Mouse (Mus musculus) kidney, postnatal 25 days (tissue): ENCODE measurements around the gene S100a2.

Source experiments
- DNase-seq, 2 experiments: peaks; one replicate each; pipeline ENCODE4 v3.0.0; 2021; ENCODE audit warnings: mixed read lengths in 2 of 2

The S100a2 gene

DNA sequence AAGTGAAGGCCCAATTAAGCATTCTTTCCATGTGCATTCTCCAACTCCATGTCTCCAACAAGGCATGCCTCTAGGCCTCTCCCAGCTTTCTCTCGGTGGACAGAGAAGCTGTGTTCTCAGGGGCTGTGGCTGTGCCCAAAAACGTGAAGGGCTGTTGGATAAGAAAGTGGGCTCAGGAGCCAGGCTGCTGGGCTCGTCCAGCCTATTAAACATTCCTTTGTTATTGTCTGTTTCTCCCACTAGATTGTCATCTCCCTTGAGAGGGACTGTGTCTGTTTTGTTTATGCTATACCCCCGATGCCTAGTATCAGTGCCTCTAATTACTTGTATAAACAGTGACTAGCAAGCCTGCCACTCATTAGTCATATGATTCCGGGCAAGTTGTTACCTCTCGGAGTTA lies 7.7 kb downstream of the S100a2 start:
- DNase-seq = no peak

DNA sequence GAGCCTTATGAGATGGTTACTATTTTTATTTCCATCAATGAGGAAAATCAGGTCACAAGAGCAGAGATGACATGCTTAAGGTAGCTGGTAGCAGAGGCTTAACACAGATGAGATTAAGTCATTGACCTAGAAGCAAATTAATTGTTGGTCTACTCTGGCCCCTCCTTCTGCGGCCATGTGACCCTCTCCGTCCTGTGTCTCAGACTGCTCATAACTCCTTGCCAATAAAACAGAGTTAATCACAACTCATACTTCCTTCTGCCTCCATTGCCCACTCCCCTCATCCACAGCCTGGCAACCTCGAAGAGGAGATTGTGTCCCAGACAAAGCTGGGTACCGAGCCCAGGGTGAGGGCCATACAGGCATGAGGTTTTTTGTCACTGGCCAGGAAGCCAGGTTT lies 8.2 kb downstream of the S100a2 start:
- no peak for DNase-seq

DNA sequence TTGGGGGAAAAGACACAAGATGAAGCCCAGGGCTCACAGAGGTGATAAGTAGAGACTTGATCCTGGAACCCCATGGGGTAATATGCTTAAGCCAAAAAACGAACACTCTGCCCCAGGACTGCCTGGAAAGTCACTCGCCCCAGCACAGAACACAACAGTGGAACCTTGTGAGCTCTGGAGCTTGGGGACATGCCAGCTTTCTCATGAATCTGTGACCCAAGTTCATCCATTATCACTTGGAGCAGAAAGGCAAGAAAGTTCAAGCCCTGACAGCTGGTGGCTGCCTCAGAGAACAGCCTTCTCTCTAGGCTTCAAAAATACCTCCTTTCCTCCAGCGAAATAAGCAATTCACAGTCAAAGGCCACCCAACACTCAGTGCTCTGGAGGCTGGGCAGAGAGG lies 9.4 kb downstream of the S100a2 start:
- peak; percentile 57 to 61 for DNase-seq

DNA sequence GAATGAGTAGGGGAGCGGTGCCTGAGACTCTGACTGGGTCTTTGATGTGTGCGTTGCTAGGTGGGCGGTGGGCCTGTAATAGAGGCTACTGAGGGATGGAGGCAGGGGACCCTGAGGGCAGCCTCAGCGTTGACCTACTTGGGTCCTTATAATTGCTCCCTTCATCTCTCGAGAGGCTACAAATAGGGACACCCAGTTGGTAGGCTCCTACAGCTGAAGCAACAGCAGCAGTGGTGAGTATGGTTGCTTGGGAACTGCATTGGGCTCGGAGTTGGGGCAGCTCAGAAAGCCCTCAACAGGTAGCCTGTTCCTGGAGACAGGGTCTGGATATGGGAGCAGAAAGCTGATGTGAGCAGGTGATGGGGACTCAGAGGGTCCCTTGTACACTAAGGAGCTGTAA lies 10.0 kb downstream of the S100a2 start:
- no peak for DNase-seq

DNA sequence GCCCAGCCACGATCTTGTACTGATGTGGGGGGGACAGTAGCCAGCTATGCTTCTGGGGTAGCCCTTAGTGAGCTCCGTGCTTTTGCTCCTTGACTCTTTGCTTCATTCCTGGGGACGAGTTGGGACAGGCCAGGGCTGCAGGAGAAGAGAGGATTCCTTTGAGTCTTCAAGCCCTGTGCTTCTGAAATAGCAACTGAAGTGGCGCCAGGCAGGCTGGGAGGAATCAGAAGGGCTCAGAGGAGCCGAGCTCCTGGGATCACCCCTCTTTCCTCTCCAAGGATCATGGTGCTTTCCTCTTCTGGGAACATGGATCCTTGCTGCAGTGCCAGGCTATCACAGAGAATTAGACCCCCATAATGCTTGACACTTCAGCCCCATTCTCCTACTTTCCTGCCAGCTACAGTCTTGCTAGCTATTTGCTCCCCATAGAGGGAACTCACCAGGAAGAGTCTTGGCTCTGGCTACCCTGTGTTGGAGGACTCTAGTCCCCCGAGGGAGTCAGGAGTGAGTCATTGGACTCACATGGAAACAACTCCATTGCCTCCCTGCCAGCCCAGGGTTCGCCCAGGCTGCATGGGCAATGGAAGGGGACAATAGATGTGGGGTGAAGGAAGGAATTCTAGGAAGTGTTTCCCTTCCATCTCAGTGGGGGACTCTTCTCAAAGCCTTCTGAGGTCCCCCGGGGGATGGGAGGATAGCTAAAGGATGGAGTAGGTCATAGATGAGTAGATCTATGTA lies 10.6 kb downstream of the S100a2 start:
- no peak for DNase-seq

DNA sequence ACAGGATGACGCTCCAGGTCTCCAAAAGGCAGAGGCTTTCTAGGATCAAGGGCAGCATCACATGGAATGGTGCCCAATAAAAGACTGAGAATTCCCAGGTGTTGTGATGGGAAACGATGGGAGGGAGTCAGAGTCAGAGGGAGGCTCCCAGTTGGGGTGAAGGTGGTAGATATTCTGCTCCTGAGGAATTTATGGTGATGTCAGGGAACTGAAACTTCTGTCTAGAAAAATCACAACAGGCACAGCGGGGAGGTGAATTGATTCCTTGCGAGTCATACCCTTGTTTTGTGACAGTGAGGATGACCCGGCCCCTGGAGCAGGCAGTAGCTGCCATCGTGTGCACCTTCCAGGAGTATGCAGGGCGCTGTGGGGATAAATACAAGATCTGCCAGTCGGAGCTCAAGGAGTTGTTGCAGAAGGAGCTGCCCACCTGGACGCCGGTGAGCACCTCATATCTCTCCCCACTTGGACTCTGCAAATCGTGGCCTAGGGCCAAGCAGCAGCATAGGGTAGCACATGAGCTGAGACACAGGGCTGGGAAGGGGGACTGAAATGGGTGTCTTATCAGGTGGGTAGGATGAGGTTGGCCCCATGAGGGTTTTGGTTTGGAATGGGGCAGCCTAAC lies 11.6 kb downstream of the S100a2 start, which contains the start of gene Gm42674:
TSS of gene Gm42674 (plus strand) at position 419 of the 625 bp plus-strand sequence.
- no peak for DNase-seq

DNA sequence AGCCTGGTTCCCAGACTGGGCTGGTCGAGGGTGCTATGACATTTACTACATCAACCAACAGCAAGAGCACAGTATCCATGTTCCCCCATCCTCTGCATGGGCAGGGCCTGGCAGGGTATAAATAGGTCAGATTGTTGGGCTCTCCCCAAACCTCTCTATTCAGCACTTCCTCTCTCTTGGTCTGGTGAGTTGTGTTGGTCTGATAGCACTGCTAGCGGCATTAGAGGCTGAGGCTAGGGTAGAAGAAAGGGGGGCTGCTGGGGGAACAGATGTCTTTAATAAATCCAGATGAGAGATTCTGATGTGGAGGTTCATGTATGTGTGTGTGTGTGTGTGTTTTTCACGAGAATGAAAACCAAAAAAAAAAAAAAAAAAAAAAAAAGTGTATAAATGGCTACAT lies 13.6 kb downstream of the S100a2 start, which contains the start of gene S100a4:
TSS of gene S100a4 (plus strand) at position 149 of the 400 bp plus-strand sequence.
- DNase-seq = no peak

DNA sequence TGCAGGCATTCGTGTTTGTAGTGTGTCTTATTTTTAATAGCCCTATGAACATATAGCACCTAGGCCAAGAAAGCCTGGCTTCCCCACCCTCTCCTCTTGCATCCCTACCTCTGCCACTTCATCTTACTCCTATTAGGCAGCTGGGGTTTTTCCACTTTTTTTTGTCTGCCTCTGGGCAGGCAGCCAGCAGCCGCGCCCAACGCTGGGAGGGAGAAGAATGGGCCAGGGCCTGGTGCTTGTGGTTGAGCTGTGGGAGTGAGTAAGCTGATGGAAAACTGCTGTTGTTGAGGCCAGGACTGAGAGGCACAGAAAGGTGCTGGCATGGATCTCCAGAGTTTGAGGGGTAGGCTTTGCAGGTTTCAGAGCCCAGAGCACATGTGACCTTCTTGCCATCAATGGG lies 14.4 kb downstream of the S100a2 start:
- DNase-seq = peak; percentile 66 to 75

DNA sequence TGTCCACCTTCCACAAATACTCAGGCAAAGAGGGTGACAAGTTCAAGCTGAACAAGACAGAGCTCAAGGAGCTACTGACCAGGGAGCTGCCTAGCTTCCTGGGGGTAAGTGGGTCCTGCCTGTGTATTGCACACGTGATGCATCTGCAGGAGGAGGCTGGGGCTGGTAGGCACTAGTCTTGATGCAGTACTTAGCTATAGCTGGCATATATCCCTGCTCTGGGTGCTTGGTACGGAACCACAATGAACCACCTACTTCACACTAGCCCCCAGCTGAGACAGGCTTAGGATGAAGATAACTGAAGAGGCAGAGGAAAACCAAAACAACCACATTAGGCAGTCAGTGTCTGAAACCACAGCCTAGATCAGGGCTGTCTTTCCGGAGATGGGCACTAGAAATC lies 15.0 kb downstream of the S100a2 start:
- DNase-seq = no peak

DNA sequence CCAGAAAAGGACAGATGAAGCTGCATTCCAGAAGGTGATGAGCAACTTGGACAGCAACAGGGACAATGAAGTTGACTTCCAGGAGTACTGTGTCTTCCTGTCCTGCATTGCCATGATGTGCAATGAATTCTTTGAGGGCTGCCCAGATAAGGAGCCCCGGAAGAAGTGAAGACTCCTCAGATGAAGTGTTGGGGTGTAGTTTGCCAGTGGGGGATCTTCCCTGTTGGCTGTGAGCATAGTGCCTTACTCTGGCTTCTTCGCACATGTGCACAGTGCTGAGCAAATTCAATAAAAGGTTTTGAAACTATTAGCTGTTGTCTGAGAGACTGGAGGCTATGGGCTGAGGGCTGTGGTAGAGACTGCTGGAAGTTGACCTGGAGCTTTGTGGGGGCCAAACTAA lies 15.7 kb downstream of the S100a2 start:
- no peak for DNase-seq

DNA sequence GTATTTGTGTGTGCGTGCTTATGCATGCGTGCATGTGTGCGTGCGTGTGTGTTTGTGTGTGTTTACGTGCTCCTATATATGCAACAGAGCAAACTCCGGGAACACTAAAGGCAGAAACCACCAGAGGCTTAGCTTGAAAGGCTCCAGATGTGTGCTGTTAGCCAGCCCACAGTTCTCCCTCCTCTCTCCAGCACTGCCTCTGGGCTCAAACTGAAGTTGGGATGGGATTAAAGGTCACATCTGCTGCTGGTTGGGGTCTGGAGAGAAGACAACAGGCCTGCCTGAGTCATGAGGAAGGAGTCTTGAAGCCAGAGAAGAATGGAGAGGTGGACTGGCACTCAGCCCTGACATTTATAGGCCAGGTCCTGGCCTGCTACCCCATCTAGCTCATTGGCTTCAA lies 16.1 kb downstream of the S100a2 start:
- DNase-seq = no peak

DNA sequence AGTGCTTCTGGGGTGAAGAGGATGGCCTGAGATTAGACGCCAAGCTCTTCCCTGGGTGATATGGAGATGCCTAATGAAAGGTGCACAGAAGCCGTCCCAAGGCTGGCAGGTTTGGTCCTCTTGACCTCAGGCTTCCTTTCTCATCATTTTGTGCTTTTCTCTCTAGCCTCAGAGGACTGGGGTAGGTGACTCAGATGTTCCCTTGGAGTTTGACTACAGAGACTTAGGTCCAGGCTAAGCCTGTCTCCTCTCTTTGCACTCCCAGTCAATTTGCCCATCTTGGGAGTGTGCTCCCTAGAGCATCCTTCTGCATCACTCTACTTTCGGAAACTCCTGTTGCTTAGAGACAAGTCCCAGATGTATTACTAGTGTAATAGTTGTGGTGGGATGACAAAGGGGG lies 17.3 kb downstream of the S100a2 start:
- DNase-seq = no peak

DNA sequence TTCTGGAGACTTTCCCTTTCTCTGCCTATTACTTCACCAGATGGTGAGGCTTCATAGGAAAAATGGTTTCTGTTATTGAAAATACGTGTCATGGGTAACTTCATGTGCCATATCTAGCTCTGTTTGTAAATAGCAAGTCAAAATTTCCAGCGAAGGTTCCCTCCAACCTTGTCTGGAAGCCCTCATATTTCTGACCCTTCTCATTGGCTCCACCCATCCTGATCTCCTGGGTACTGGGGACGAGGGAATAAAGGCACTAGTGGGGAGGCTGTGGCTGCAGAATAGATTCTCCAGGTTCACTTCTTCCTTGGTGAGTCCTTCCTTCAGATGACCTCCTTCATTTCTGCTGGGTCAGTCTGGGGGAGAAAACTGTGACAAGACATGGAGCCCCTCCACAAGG lies 18.2 kb downstream of the S100a2 start, which contains the start of gene S100a5:
TSS of gene S100a5 (plus strand) at position 301 of the 400 bp plus-strand sequence.
- no peak for DNase-seq

DNA sequence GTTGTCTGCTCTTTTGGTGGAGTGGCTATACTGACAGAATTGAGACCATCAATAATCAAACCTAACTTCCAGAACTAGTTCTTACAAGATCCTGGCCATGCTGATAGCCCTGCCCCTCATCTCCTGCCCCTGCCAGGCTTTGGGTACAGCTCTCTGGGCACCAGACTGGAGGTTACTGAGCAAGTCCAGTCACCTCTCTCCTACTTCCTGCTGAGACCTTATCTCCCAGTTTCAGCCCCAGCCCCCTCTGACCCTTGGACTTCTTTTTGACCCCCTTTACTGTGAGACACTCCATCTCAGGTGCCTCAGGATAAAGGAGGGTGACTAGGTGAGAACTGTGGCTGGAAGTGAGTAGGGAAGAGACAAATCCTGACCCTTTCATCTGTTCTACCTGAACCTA lies 19.1 kb downstream of the S100a2 start:
- no peak for DNase-seq

DNA sequence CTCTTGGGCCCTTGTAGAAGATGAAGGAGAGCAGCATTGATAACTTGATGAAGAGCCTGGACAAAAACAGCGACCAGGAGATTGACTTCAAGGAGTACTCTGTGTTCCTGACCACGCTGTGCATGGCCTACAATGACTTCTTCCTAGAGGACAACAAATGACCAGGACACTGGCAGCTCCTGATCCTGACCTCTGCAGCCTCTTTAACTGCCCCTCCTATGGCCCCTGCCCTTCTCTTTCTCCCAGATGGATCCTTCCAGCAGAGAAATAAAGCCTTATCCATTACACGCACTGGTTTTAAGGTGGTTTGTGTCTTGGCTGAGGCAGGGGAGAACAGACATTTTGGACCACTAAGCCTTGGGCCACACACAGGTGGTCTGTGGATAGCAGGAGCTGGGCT lies 21.4 kb downstream of the S100a2 start:
- DNase-seq = no peak

DNA sequence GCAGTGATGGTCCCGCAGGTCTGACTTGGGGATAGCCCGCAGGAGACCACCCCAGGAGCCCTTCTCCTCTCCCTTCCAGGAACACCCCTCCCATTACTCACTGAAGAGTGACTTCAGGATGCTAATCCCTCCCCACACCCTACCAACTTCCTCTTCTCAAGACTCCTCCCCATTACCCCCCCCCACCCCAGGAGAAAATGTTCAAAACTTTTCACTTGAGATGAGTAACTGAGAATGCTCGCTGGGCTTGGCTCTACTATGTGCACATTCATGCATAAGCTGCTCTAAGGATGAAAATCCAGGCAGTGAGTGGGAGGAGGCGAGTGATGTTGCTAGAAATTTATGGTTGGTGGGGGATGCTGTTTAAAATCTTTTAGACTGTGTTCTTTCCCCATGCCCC lies 22.0 kb downstream of the S100a2 start:
- no peak for DNase-seq

DNA sequence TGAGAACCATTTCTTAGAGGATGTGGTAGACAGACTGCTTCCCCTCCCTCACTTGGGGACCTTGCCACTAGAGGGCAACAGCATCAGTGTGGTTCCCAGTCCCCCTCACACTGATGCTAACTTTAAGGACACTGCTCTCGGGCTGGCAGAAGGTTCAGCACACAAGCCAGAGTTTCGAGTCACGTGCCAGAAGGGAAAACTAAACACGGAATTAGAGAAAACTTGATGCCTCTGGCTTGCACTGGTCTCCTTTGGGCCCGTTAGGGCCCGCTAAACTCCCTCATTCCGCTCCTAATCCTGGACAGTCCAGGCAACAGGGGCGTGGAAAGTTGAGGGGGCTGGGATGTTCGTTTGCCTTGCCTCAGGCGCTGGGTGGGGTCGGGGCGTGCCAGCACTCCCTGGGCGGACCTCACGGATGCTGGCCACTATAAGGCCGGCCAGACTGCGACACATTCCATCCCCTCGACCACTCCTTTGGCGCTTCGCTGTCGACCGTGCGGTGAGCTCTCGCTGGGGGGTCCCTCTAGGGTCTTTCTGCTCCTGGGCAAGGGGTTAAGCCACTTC lies 22.8 kb downstream of the S100a2 start, which contains the start of gene S100a6:
TSS of gene S100a6 (plus strand) at position 155 of the 564 bp plus-strand sequence.
- peak; percentile 74 to 80 for DNase-seq

DNA sequence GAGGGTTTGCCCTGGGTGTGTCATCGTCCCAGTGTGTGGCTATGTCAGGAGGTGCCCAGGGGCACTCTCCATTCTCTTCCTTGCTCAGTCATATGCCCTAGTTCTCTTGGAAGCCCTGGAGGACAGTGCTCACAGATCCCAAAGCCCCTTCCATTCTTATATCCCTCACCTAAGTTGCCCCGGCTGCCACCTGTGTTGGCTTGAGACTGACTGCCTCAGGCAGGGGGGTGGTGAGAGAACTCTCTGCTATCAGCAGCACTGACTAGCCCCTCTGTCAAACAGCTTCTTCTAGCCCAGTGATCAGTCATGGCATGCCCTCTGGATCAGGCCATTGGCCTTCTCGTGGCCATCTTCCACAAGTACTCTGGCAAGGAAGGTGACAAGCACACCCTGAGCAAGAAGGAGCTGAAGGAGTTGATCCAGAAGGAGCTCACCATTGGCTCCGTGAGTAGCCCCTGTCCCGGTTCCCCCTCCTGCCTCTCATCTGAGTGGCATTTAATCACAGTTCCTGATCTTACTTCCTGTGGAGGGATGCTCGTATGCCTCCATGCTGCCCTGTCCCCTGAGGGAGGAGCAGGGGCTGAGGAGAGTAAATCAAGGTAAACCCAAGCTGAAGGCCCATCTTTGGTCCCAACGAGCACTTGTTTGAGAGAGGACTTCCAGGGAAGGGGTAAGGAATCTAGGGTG lies 23.6 kb downstream of the S100a2 start:
- no peak for DNase-seq

DNA sequence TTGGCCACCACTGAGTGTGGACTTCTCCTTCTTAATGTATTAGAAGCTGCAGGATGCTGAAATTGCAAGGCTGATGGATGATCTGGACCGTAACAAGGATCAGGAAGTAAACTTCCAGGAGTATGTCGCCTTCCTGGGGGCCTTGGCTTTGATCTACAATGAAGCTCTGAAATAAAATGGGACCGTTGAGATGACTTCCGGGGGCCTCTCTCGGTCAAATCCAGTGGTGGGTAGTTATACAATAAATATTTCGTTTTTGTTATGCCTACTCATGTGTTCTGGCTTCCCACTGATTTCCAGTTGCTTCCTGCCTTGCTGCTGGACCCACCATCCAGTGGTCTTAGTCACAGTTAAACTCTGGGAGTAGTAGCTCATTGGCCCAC lies 24.1 kb downstream of the S100a2 start:
- DNase-seq = no peak

DNA sequence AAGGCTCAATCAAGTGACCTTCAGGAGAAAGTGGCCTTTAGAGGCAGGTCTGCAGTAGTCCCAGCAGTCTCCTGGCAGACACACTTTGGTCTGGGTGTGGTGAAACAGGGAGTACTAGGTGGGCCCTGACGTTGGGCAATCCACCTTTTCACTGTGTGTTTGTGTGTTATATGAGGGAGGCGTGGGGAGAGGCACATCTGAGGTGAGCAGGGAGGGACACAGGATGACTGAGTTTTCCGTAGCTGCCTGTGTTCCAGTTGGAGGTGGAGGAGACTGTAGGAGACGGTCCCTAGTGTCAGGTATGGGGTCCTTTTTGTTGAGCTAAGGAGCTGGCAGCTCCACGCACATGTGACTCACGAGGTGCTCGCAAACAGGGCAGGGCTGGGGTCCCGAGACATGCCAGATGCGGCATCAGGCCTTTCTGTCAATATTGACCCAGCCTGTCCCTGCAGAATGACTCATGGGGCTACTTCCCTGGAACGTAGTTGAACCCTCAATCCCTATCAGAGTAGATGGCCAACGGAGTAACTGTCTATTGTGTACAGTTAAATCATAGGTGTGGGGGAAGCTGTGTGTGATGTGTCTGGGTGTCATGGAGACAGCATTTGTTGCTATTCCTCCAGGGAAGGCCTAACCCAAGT lies 24.7 kb downstream of the S100a2 start:
- DNase-seq = no peak

DNA sequence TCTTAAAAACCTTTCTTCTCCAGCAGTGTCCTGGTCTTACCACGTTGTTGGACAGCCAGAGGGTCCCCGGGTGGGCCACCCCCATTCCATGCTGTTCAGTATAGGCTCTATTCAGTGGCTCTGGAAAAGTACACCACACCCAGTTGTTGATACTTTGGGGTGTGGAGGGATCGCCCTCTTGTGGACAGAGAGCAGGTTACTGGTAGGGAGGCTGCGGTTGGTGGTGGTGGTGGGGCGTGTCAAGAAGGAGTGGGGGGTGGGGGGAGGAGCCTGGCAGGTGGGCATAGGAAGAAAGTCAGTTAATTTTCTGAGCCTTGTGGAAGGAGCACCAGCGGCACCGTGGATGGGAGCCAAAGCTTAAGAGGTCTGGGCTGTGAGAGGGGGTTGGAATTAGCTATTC lies 25.4 kb downstream of the S100a2 start:
- peak; percentile 79 to 82 for DNase-seq

DNA sequence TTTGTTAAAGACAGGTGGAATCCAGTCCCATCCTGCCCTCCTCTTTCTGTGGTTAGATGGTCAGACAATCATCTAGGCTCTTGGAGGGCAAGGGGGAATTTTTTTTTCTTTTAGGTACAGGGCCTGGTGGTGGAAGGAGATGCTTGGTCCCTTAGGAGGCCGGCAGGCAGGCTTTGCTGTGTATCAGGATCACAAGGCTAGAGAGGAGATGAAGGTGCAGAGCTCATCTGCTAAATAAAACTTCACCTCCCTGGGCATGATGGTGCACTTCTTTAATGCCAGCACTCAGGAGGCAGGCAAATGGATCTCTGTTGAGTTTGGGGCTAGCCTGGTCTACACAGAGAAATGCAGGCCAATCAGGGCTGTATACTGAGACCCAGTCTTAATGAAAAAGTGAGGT lies 25.9 kb downstream of the S100a2 start:
- no peak for DNase-seq

DNA sequence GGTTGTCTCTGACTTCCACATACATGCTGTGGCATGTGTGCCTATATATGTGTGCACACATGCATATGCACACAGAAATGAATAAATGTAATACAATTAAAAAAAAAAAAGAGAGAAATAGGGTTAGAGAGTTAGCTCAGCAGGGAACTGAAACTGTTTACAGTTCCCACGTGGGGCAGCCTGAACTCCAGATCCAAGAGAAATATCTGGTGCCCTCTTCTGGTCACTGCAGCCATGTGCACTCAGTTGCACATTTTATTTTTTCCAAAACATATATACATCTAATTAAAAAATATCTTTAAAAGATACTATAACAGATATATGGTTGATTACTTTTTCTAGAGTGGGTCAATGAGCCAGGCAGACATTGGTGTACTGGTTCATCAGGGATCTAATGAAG lies 27.5 kb downstream of the S100a2 start:
- no peak for DNase-seq
